Mouse (Mus musculus): Measurements from ENCODE around the gene Tex48. TPM values are rescaled to one million over a fixed set of nuclear protein-coding genes. Genes with fewer than 3 reads are reported as not detected.

The Tex48 gene
- polyA plus RNA-seq, 1 experiment from 2014 or later, result not detected

GRCm38 (mm10) chr4:63562742-63563141 is 59.5 kb downstream of the Tex48 start:
- WGBS, result 84% methylated on average over 4 of the region's 4 CpGs
- Histone ChIP-seq H3K9me3 (no peaks in the 10 kb centered on the region), H3K36me3 (peaks cover 29% of the 10 kb centered on the region), H3K9ac (no peak overlapping the region), H3K4me2 (no peak overlapping the region), H3K27me3 (no peaks in the 10 kb centered on the region), H3K27ac (no peak overlapping the region), H3K4me3 (no peak overlapping the region), H3K4me1 (peaks cover 37% of the 10 kb centered on the region)
- ATAC-seq (ENCODE audit: insufficient number of reproducible peaks, insufficient read depth, low FRiP score, low TSS enrichment, low read depth), result no peak

GRCm38 (mm10) chr4:63561861-63562675 is 60.2 kb downstream of the Tex48 start:
- no peak for ATAC-seq (ENCODE audit: insufficient number of reproducible peaks, insufficient read depth, low FRiP score, low TSS enrichment, low read depth)
- Histone ChIP-seq H3K4me3 (no peak overlapping the region), H3K4me2 (no peak overlapping the region), H3K36me3 (peaks cover 27% of the 10 kb centered on the region), H3K9ac (no peak overlapping the region), H3K9me3 (no peaks in the 10 kb centered on the region), H3K27ac (no peak overlapping the region), H3K4me1 (peaks cover 44% of the 10 kb centered on the region), H3K27me3 (no peaks in the 10 kb centered on the region)
- 74% methylated on average over 7 of the region's 7 CpGs for WGBS

- no peak overlapping the region for H3K4me3 ChIP-seq
- peak overlapping the region; percentile 78 for H3K4me2 ChIP-seq
- ATAC-seq (ENCODE audit: insufficient number of reproducible peaks, insufficient read depth, low FRiP score, low TSS enrichment, low read depth), result no peak
- H3K36me3 ChIP-seq, result peaks cover 19% of the 10 kb centered on the region
- peak overlapping the region; percentile 63; the same call in 1 of the 2 replicates for H3K27ac ChIP-seq
- H3K4me1 ChIP-seq, result peaks cover 48% of the 10 kb centered on the region
- H3K27me3 ChIP-seq, result no peaks in the 10 kb centered on the region
- WGBS, result 64% methylated on average over 8 of the region's 8 CpGs
- H3K9ac ChIP-seq, result no peak overlapping the region
- no peaks in the 10 kb centered on the region for H3K9me3 ChIP-seq
Measured at GRCm38 (mm10) chr4:63560079-63560478, 62.1 kb downstream of the Tex48 start.

- Histone ChIP-seq H3K4me2 (peak overlapping the region; percentile 78), H3K27me3 (no peaks in the 10 kb centered on the region), H3K4me1 (peaks cover 48% of the 10 kb centered on the region), H3K27ac (peak overlapping the region; percentile 78), H3K36me3 (peaks cover 19% of the 10 kb centered on the region), H3K9me3 (no peaks in the 10 kb centered on the region), H3K4me3 (peak overlapping the region; percentile 67), H3K9ac (peak overlapping the region; percentile 88)
- 0 out of 2 replicates have a peak, but pooled peaks have one; percentile 17 for ATAC-seq (ENCODE audit: insufficient number of reproducible peaks, insufficient read depth, low FRiP score, low TSS enrichment, low read depth)
- WGBS, result 24% methylated on average over 9 of the region's 9 CpGs
Measured at GRCm38 (mm10) chr4:63559127-63559697, 63.0 kb downstream of the Tex48 start.

GRCm38 (mm10) chr4:63558407-63559081 is 63.7 kb downstream of the Tex48 start, which contains the start of gene Tmem268:
Gene Tmem268 (plus strand): TSS chr4:63558781.
- Histone ChIP-seq H3K9ac (peak within 1 kb of the TSS; percentile 88), H3K4me1 (peaks cover 48% of the 10 kb centered on the region), H3K27ac (peak within 1 kb of the TSS; percentile 78), H3K36me3 (peaks cover 20% of the 10 kb centered on the region), H3K4me2 (peak within 1 kb of the TSS; percentile 78), H3K9me3 (no peaks in the 10 kb centered on the region), H3K27me3 (no peaks in the 10 kb centered on the region), H3K4me3 (peak within 1 kb of the TSS; percentile 67)
- under 1% methylated on average over 74 of the region's 81 CpGs for WGBS
- ATAC-seq (ENCODE audit: insufficient number of reproducible peaks, insufficient read depth, low FRiP score, low TSS enrichment, low read depth), result peak; percentile 64; the same call in 1 of the 2 replicates

GRCm38 (mm10) chr4:63557124-63558059 is 64.8 kb downstream of the Tex48 start:
- WGBS, result 28% methylated on average over 16 of the region's 16 CpGs
- H3K27ac ChIP-seq, result peak overlapping the region; percentile 78; the same call in 1 of the 2 replicates

More at GRCm38 (mm10) chr4:63557124-63558059, 64.8 kb downstream of the Tex48 start:
- Histone ChIP-seq H3K36me3 (peaks cover 24% of the 10 kb centered on the region), H3K4me3 (no peak overlapping the region; the same call in 1 of the 2 replicates), H3K4me1 (peaks cover 47% of the 10 kb centered on the region), H3K27me3 (no peaks in the 10 kb centered on the region), H3K4me2 (peak overlapping the region; percentile 78), H3K9me3 (no peaks in the 10 kb centered on the region), H3K9ac (no peak overlapping the region)
- no peak for ATAC-seq (ENCODE audit: insufficient number of reproducible peaks, insufficient read depth, low FRiP score, low TSS enrichment, low read depth)

Other genes starting within 250 kb of the Tex48 start
- gene Akna, start 219.1 kb downstream of the Tex48 start, polyA plus RNA-seq (2015; fragmentation: Nextera tagmentation; extraction: Ambion mirVana), result 9.7 and 10.0 TPM in 2 replicates
- gene Whrn, start 126.4 kb downstream of the Tex48 start, polyA plus RNA-seq (2015; fragmentation: Nextera tagmentation; extraction: Ambion mirVana), result 4.2 and 5.9 TPM in 2 replicates
- gene Atp6v1g1, start 77.7 kb downstream of the Tex48 start, polyA plus RNA-seq (2015; fragmentation: Nextera tagmentation; extraction: Ambion mirVana), result 315 and 316 TPM in 2 replicates
- 10.7 and 11.1 TPM in 2 replicates for gene Tmem268, start 63.6 kb downstream of the Tex48 start, polyA plus RNA-seq (2015; fragmentation: Nextera tagmentation; extraction: Ambion mirVana)
- not detected in 2 replicates for gene Gm11213, start 17.2 kb downstream of the Tex48 start, polyA plus RNA-seq (2015; fragmentation: Nextera tagmentation; extraction: Ambion mirVana)
- gene Gm11214, start 41.0 kb upstream of the Tex48 start, polyA plus RNA-seq (2015; fragmentation: Nextera tagmentation; extraction: Ambion mirVana), result not detected in 2 replicates
- gene Tnfsf15, start 122.7 kb upstream of the Tex48 start, polyA plus RNA-seq (2015; fragmentation: Nextera tagmentation; extraction: Ambion mirVana), result not detected in 2 replicates
- gene Tnfsf8, start 238.9 kb upstream of the Tex48 start, polyA plus RNA-seq (2015; fragmentation: Nextera tagmentation; extraction: Ambion mirVana), result 0.08 TPM in 1 of 2 replicates, not detected in the other